Mouse (Mus musculus): Measurements from ENCODE around the gene Scimp.
"Not testable (repeated sequence)": the region's sequence is repeated elsewhere in the genome, so short reads cannot be mapped to it uniquely, and the experiment has no call there.

Gene Scimp

GRCm38 (mm10) chr11:70770804-70771203 is 41.6 kb downstream of the Scimp start:
- no peak for DNase-seq (ENCODE audit: low spot score)

DNA sequence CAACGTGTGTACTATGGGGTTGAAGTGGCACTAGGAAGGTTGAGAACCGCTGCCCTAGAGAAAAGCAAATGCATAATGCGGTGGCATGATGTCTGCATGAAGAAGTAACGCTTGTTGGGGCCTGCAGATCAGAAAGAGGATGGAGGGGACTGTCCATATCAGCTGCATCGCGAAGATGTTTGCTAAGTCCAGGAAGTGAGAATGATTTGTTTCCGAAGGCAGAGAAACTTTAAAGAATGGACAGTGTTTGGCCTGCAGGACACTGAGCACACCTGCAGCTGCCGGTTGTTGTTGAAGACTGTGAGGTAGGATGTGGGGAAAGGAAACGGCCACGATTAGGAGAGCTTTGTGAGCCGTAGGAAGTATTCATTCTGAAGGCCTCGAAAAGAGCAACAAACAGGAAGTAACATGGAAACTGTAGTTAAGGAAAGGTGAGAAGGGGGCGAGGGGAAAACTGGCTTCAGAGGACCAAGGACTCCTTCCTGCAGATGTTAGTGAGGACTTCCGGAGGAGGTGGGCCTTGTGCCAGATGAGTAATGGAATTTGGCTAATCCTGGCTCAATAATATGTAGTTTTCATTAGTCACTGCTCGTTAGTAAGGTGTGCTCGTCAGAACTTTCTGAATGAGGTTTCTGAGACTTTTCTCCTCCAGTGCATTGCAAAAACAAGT is 46.5 kb downstream of the Scimp start:
- DNase-seq (ENCODE audit: low spot score) = no peak

DNA sequence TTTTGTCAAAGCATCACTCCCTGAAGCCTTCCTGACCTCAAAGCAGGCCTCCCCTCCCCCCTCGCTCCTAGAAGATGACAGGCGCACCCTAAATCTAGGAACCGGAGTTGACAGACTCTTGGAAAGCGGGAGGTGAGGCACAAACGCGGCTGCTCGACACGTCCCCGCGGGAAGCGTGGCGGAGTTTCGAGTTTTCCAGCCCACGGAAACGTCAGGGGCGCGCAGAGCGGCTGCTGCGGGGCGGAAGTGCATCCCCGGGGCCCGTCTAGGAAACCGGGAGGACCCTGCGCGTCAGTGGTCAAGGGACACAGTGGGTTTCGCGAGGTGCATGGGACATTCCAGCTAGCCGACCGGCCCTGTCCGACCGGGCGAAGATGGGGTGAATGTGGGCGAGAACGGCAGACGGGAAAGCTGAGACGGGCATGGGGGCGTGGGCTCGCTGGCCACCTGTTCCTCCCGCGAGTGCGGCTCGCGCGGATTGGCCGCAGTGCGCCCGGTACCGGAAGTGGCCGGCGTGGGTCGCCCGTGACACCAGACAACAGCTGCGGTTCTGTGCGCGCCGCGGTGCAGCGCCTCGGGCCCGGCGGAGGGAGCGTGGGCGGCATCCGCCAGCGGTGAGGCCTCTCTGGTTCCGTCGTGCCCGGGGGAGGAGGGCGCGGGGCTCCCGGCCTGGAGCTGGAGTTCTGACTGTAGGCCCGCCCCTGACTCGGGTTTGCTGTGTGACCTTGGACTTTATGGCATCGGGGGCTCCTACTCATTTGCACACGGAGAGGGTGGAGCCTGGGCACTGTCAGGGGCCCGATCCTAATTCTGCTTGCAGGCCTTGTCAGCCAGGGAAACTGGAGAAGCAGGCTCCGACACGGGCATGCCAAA is 48.2 kb downstream of the Scimp start, which contains the start of gene Zfp3:
Gene Zfp3 (plus strand): TSS at position 274 of the 873 bp plus-strand sequence.
- DNase-seq (ENCODE audit: low spot score) = peak; percentile 59

- DNase-seq (ENCODE audit: low spot score) = no peak
Measured at GRCm38 (mm10) chr11:70763582-70763935, 48.8 kb downstream of the Scimp start.

GRCm38 (mm10) chr11:70762641-70763040 is 49.7 kb downstream of the Scimp start:
- no peak for DNase-seq (ENCODE audit: low spot score)

- not testable (repeated sequence) for DNase-seq (ENCODE audit: low spot score)
Measured at GRCm38 (mm10) chr11:70760446-70760845, 51.9 kb downstream of the Scimp start.

DNA sequence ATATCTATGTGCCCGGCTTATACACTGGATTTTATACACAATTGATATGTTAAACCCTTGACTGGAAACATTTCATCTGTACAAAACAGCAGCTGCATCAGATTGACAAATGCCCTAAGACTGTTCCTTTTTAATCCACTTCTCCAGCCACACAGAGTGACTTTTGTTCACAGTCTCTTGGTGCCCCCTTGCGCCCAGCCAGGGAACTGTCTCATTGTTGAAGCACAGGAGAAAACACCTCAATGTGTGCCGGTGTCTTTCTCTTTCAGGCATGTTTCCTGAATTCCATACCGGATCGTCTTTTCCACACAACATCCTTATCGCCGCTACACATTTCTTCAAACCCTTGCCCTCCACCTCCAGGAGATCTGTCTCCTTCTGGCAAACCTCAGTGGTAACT is 56.7 kb downstream of the Scimp start:
- peak; percentile 74 for DNase-seq (ENCODE audit: low spot score)

- DNase-seq (ENCODE audit: low spot score) = no peak
Measured at GRCm38 (mm10) chr11:70754958-70755357, 57.4 kb downstream of the Scimp start.

DNA sequence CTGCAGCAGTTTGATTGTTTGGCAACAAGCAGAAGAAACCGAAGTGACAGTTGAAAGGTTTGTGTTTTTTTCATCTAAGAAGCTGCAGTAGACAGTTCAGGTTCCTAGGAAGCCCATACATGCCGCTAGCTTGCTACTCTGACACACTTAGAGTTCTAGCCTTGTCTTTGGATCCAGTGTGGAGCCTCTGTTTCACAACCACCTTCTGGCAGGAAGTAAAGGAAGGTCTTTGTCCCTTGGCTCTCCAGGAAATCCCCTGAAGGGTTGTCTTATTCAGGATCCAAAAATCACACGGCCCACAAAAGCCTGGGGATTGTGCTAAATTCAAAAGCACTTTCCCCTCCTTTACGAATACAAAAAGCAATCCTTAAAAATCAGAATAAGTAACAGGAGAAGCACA is 57.9 kb downstream of the Scimp start:
- DNase-seq (ENCODE audit: low spot score) = no peak

GRCm38 (mm10) chr11:70753146-70753545 is 59.2 kb downstream of the Scimp start:
- DNase-seq (ENCODE audit: low spot score) = no peak

GRCm38 (mm10) chr11:70752337-70753017 is 59.9 kb downstream of the Scimp start:
- DNase-seq (ENCODE audit: low spot score) = no peak

DNA sequence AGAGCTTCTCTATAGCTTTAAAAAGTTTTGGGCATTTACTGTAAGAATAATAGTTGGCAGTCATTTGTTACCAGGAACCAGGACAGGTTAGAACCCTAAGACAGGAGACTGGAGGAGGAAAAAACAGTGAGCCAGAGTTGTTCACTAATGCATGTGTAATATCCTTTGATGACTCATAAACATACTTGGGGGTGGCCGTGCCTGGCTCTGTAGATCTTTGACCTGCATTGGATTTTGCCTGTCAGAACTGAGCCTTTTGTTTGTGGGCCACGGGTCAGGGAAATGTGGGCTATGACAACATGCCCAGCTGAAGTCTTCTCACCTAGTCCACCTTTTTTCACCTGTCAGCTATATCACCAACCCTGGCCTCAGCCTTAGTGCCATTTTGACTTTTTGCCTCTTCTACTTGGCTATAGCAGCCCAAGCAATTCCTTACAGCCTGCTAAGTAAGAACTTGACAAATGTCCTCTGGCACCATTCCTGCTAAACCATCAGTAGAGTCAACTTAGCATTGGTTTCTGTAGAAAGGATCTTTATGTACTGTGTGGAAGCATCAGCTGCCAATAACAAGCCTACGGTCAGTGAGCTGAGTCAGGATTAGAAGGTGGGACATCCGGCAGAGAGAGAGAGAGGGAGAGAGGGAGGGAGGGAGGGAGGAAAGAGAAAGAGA is 64.4 kb downstream of the Scimp start:
- no peak for DNase-seq (ENCODE audit: low spot score)

DNA sequence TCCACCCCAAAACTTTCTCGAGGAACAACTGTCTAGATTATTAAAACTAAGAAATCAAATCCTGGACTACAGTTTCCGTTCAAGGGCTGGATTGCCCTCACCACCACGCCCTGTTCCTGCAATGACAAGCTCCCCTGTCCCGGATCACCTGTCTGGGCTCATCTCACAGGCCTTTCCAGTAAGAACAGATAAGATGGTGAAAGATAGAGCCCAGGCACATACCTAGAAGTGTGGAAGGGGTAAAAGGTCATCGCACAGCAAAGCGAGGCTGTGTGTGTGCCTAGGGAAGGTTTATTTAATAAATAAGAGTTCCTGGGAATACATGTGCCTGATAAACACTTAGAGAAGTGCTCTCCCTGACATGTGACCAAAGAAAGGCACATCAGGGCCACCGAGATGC is 66.8 kb downstream of the Scimp start:
- no peak for DNase-seq (ENCODE audit: low spot score)

DNA sequence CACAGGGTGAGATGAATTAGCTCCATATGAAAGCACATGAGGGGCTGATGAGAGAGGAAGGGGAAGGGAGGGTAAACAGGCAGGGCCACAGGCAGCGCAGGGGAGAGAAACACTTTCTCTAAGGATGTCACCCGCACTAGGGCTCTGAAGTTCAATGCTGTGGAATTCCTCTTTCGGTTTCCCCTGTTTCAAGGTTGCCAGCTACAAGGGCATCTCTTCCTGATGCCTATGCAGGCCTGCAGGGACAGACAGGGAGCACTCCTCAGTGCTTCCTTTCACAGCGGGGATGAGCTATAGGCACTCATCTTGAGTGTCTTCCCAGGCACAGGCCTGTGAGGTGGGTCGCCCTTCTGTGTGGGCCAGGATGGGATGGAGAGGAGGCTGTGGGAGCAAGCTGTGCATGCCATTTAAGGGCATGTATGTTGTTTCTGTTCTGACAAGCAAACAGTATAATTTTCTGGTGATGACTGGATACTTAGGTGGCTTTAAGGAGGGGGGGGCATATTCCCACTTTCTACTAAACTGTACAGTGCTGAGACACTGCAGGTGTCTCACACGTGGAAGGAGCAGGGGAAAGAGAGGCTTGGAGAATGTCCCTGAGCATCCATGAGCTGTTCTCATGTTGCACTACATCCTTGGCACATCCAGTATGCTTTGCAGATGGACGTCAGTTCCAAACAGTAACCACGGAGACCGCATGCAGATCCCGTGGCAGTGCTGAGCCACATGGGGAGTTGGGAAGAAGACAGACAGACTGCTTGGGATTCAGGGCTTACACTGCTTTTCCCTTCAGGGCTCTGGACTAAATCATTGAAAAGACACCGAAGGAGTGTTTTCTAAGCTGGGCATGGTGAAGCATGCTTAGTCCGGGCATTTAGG is 69.6 kb downstream of the Scimp start:
- DNase-seq (ENCODE audit: low spot score) = no peak

DNA sequence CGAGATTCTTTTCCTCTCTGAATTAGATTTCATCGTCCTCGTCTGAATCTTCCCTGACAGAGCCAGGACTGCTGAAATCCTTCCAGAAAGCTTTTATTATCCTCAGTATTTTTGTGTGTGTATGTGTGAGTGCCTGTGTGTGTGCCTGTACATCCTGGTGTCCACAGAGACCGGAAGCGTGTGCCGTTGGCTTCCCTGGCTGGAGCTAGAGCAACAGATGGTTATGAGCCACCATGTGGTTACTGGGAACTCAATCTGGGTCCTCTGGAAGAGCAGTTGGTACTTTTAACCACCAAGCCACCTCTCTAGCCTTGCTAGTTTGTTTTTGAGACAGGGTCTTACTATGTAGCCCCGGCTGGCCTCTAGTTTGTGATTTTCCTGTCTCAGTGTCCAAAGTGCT is 70.3 kb downstream of the Scimp start:
- no peak for DNase-seq (ENCODE audit: low spot score)

- no peak for DNase-seq (ENCODE audit: low spot score)
Measured at GRCm38 (mm10) chr11:70741603-70742002, 70.8 kb downstream of the Scimp start.

Data from spleen, adult 12 weeks (tissue).